Mouse (Mus musculus) layer of hippocampus, adult 18-20 months (tissue): ENCODE results near the gene D230025D16Rik. TPM values are rescaled to one million over a fixed set of nuclear protein-coding genes. Genes with fewer than 3 reads are reported as not detected.

Experiments used
- DNase-seq, 2 experiments: peaks; one replicate each; pipeline ENCODE4 v3.0.0; 2022; ENCODE audit warnings: low spot score in 2 of 2
- total RNA-seq, 2 experiments: library from RNA; stranded (reverse); gene quantifications; 2 replicates each; pipeline ENCODE4 v1.2.3; 2021

Gene D230025D16Rik
- total RNA-seq, 2 experiments from 2014 or later, result 35.4 to 39.0 TPM

DNA sequence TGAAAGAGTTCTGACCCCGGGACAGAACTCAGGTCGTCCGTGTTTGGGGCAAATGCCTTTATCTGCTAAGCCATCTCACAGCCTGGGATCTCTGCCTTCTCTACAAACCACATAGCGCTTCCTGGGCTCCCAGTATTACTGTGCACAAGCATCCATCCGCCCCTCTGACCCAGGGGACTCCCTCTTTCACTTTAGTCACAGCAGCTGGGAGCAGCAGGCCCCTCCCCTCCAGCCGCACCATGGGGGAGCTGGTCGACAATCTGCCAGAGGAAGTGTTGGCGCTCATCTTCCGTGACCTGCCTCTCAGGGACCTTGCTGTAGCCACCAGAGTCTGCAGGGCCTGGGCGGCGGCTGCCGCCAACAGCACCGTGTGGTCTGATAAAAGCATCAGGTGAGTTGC is 41.8 kb downstream of the D230025D16Rik start:
- DNase-seq, result no peak

GRCm38 (mm10) chr8:105268342-105269074 is 43.6 kb downstream of the D230025D16Rik start:
- peak; percentile 81 to 87 for DNase-seq

- DNase-seq, result no peak
Observed at GRCm38 (mm10) chr8:105269075-105269458, 44.1 kb downstream of the D230025D16Rik start.

DNA sequence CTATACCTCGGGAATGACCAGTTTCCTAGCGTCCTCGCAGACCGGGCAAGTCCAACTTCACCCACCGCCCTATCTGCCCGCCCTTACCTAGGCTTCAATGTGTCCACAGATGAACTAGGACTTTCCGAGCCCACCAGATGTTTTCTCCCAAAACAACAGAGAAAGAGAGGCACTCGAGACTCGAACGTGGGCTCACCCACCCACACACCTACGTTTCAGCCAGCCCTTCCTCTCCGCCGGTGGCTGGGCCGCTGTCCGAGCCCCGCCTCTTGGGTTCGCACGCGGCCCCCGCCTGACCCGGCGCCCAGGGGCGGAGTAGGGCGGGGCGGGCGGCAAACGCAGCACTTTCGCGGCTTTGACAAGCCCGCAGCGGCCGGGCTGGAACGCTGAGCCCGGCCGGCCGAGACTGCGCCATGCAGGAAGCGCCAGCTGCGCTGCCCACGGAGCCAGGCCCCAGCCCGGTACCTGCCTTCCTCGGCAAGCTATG is 44.6 kb downstream of the D230025D16Rik start, which contains the start of gene Hsf4:
Gene Hsf4 (plus strand): TSS at position 341 of the 487 bp plus-strand sequence.
- DNase-seq, result peak in 1 of 2 experiments; percentile 50

- DNase-seq, result no peak
Observed at GRCm38 (mm10) chr8:105270101-105270915, 45.4 kb downstream of the D230025D16Rik start.

DNA sequence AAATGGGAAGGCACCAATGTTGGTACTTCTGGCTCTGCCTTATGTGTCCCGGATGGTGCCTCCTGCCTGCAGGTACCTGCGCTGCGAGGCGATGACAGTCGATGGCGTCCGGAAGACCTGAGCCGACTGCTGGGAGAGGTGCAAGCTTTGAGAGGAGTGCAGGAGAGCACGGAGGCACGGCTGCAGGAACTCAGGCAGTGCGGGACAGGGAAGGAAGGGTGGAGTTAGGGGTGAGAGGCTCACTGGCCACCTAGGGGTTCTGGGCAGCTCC is 45.9 kb downstream of the D230025D16Rik start:
- no peak for DNase-seq

DNA sequence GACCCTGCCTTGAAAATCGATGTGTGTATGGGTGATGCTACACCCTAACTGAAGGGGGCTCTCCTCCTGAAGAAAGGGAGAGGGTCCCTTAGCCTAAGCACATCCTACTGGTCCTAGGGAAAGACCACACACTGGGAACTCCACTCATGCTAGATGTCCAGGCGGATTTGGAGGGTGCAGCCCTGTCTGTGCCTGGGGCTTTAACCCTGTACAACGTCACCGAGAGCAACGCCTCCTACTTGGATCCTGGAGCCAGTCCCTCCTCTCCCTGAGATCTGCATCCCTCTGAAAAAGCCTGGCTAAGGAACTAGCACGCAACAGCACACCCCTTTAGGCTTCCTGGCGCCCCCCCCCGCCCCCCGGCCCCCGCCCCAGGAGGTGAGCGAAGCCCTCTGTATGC is 50.4 kb downstream of the D230025D16Rik start:
- no peak for DNase-seq

DNA sequence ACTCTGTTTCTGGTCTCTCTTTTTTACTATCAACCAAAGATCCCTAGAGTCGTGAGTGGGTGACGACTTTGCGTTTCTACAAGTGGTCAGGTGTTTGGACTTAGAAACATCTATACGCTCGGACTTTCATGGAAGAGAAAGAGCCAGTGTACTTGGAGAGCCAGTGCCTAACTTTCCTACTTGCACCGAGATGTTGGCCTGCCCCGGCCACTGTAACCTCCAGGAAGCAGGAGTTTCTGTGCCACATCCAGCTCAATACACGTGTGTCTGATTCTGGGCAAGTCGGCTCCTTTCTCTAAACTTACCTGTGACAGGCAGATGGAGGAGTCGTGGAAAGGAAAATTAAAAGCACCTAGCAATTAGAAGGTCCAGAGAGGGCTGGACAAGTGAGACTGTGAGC is 50.9 kb downstream of the D230025D16Rik start, which contains the start of gene Nol3:
Gene Nol3 (plus strand): TSS at position 301 of the 400 bp plus-strand sequence.
- no peak for DNase-seq

DNA sequence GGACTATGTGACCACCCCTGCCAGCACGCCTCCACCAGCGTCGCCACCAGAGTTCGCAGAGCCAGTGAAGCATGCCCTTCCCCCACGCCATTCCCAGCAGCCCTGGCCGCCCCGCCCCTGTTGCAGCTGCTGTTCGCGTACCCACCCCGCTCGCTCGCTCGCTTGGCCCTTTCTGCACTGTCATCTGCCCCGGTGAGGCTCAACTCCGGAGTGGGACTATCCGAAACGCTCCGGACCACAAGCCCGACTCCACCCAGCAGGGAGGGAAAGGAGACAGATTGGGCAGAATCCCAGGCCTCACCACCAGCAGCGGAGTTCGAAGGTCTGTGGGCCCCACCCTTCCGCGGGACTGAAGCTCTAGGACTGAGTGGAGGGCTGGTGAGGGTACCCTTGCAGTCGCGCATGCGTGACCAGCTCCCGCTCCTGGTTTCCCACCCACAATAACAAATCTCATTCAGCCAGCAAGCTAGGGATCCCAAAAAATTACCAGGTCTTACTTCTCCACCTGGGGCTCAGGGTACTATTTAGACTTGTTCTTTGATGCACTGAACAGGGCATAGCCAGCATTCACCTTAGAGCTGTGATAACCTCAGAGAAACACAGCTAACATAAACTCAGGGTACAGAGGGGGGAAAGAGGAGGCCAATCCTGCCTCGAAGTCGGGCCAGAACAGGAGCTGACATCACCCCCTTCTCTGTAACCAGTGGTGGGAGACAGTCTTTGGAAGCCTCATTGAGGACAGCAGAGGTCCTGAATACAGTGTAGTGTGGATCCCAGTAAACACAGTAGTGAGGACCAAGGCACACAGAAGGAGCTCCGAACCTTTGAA is 51.6 kb downstream of the D230025D16Rik start:
- peak in 1 of 2 experiments; percentile 55 for DNase-seq

DNA sequence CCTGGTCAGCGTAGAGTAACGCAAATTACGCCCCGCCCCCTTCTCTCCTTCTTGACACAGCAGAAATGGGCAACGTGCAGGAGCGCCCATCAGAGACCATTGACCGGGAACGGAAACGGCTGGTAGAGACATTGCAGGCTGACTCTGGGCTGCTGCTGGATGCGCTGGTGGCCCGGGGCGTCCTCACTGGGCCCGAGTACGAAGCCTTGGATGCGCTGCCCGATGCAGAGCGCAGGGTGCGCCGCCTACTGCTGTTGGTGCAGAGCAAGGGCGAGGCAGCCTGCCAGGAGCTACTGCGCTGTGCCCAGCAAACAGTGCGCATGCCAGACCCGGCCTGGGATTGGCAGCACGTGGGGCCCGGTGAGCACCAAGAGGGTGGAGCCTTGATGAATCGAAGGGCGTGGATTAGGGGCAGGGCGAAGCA is 54.0 kb downstream of the D230025D16Rik start:
- peak; percentile 89 to 94 for DNase-seq

DNA sequence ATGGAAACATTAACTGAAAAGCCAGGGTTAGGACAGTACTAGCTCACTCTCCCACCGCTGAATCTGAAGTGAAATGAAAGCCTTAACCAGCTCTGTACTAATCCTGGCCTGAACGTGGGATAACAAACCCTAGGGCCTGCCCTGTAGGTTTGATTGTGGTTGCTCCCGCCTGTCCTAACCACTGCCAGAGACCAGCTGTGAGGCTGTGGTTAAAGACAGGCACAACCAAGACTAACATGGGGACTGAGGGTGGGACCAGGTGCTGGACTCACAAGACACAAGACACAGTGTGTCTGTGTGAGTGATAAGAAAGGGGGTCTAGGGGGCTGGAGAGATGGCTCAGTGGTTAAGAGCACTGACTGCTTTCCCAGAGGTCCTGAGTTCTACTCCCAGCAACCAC is 55.6 kb downstream of the D230025D16Rik start:
- no peak for DNase-seq

GRCm38 (mm10) chr8:105281821-105282220 is 56.9 kb downstream of the D230025D16Rik start:
- DNase-seq, result no peak

DNA sequence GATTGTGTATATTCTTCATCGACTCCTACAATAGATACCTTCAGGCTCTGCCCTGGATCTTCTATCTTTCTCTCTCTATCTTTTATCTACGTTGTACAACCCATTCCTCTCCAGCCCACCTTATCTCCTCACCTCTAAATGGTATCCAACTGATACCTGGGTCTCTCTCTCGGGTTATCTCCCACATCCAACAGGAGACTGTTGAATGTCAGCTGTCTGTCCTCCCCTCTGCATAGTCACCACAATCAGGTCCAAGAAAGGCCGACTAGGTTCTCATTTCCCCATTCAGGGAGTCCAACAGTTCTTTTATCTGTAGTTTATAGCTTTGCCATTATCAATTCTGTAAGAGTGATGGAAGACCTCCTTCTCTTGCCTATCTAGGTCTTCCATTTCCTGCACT is 57.3 kb downstream of the D230025D16Rik start:
- no peak for DNase-seq

DNA sequence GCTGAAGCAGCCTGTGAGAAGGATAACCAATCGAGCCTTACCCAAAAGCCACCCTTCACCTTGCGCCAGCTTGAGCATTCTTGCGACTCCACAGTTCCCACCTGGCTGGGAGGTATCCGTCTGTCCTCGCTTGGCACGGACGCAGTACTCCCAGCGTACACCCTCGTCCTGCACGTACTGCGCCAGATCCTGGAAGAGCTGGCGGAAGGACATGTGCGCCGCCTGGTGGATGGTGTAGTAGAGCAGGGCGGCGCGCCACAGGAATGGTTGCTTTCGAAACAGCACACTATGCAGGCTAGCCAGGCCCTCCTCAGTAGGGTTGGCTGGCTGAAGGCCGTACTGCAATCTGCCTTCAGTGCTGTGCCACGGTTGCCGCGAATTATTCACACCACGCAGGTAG is 58.1 kb downstream of the D230025D16Rik start:
- peak in 1 of 2 experiments; percentile 51 for DNase-seq

DNA sequence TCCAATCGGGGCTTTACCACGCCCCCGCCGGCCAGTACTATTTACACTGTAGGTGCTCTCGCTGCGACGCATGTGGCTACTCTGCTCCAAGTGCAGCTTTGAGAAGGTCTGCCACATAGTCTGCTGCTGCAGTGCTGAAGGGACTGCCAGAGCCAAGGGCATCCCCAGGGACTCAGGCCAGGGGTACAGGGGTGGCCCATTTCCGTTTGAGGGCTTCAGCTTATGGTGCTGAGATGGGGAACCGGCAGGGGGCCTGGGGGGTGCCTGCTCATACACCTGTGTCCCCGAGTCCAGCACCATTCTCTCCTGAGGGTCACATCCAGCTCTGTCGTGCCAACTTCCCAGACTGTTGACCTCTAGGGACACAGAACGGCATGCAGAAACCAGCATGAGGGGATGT is 60.6 kb downstream of the D230025D16Rik start:
- DNase-seq, result no peak

GRCm38 (mm10) chr8:105286907-105287306 is 62.0 kb downstream of the D230025D16Rik start:
- DNase-seq, result no peak

- no peak for DNase-seq
Observed at GRCm38 (mm10) chr8:105288231-105288630, 63.3 kb downstream of the D230025D16Rik start.

- peak; percentile 92 to 96 for DNase-seq
Observed at GRCm38 (mm10) chr8:105288958-105289732, 64.2 kb downstream of the D230025D16Rik start.

DNA sequence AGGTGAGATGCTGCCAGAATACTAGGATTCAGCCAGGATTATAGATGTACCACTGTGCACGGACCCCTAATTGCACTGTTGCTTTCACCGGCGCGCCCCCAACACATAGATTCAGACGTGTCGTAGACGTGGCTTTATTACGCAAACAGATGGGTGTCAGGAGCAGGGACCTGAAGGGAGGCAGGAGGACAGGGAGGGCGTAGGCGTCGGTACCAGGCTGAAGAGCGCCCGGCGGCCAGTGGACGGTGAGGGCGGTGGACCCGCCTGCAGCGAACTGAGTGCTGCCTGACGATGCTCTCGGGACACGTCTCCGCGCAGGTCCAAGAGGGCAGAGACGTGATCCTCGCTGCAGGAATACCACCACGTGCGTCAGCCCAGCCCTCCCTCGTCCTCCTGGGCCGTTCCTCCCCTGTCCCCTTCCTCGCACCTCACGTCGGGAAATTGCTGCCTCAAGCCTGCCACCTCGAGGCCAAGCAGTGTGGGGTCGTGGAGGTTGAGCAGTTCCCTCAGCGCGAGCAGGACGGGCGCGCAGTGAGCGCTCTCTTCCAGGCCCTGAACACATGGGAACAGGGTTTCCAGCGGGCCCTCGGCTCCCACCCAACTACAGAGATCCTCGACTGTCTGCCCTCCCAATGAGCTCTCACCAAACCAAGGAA is 65.0 kb downstream of the D230025D16Rik start, which contains the start of gene 4931428F04Rik:
Gene 4931428F04Rik (minus strand): TSS at position 60 of the 656 bp plus-strand sequence.
- DNase-seq, result peak in 1 of 2 experiments; percentile 54
